Mouse (Mus musculus): ENCODE data around the gene Pjvk. TPM values are rescaled to one million over a fixed set of nuclear protein-coding genes. Genes with fewer than 3 reads are reported as not detected.
"Not testable (repeated sequence)": the region's sequence is repeated elsewhere in the genome, so short reads cannot be mapped to it uniquely, and the experiment has no call there.

Gene Pjvk
- polyA plus RNA-seq, 1 experiment from 2014 or later: 0.31 TPM

DNA sequence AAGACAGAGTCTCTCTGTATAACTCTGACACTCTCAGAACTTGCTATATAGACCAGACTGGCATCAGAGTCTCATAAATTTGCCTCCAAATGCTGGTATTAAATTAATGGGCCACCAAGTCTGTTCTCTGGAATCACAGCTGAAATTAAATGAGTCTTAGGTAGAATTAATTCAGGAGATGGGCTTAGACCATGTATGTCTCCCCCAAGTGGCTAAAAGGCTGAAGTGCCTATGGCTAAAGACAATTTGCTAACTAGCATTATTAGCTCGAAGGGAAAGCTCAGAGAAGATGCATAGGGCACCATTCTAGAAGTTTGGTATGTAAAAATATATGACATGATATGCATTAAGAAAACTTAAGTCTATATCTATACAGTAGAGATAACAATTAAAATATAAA is 30.2 kb upstream of the Pjvk start:
- TF ChIP-seq CTCF (IDR thresholded peaks at IDR 0.05; ENCODE audit: low read depth): peak; percentile 81
- H3K9me3 ChIP-seq (ENCODE audit: control insufficient read depth): no peaks in the 10 kb centered on the region
- H3K9ac ChIP-seq (ENCODE audit: low read depth, low read length): no peak overlapping the region
- no peak overlapping the region for H3K27ac ChIP-seq (ENCODE audit: low read depth, low read length)
- H3K4me1 ChIP-seq (replicated peaks; ENCODE audit: control insufficient read depth, insufficient read depth, low read length): no peaks in the 10 kb centered on the region
- H3K36me3 ChIP-seq (ENCODE audit: control insufficient read depth, insufficient read depth): no peaks in the 10 kb centered on the region
- no peaks in the 10 kb centered on the region for H3K27me3 ChIP-seq (replicated peaks; ENCODE audit: control insufficient read depth, insufficient read depth, low read length)
- no peak for ATAC-seq
- WGBS: 15% methylated on average over 1 of the region's 1 CpGs
- H3K4me2 ChIP-seq (replicated peaks; ENCODE audit: low read depth): no peak overlapping the region
- no peak overlapping the region for H3K4me3 ChIP-seq (ENCODE audit: low read depth, low read length)

DNA sequence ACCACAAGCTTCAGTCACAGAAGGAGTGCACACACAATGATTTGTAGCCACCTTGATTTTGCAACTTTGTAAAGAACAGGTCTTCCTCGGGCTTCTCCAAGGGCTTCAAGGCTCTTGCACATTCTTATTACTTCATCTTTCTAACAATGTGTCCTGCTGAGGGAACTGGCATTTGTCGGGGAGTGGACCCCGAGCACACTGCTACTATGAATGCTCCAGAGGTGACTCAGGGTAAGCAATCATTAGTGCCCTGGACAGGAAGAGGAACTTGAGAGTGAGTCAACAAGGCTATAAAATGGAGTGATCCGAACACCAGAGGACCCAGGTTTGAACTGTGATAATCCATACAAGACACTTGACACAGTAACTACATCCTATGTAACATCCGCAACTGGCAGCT is 28.1 kb upstream of the Pjvk start:
- Histone ChIP-seq H3K36me3 (ENCODE audit: control insufficient read depth, insufficient read depth) (0 out of 2 replicates have a peak, but pooled peaks cover 10% of the 10 kb centered on the region), H3K27ac (ENCODE audit: low read depth, low read length) (no peak overlapping the region), H3K9me3 (ENCODE audit: control insufficient read depth) (no peaks in the 10 kb centered on the region), H3K9ac (ENCODE audit: low read depth, low read length) (no peak overlapping the region), H3K4me3 (ENCODE audit: low read depth, low read length) (no peak overlapping the region), H3K27me3 (replicated peaks; ENCODE audit: control insufficient read depth, insufficient read depth, low read length) (no peaks in the 10 kb centered on the region), H3K4me1 (replicated peaks; ENCODE audit: control insufficient read depth, insufficient read depth, low read length) (no peaks in the 10 kb centered on the region), H3K4me2 (replicated peaks; ENCODE audit: low read depth) (no peak overlapping the region)
- TF ChIP-seq CTCF (IDR thresholded peaks at IDR 0.05; ENCODE audit: low read depth): no peak
- no peak for ATAC-seq
- WGBS: 67% methylated on average over 5 of the region's 5 CpGs

DNA sequence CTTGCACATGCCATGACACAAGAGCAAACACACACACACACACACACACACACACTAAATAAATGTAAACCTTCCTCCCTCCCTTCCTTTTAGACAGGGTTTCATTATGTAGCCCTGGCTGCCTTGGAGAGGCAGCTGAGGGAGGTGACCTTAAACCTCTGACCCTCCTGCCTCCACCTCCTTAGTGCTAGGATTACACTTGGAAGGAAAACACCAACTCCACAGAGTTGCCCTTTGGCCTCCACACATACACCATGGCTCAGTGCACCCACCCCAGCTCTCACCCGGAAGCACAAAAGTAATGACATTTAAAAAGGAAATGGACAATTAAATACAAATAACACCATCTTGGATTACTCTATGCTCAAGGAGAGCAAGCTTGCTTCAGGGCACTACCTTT is 26.6 kb upstream of the Pjvk start:
- Histone ChIP-seq H3K27me3 (replicated peaks; ENCODE audit: control insufficient read depth, insufficient read depth, low read length) (no peaks in the 10 kb centered on the region), H3K36me3 (ENCODE audit: control insufficient read depth, insufficient read depth) (peaks cover 18% of the 10 kb centered on the region; the same call in 1 of the 2 replicates), H3K4me3 (ENCODE audit: low read depth, low read length) (no peak overlapping the region), H3K27ac (ENCODE audit: low read depth, low read length) (no peak overlapping the region), H3K4me2 (replicated peaks; ENCODE audit: low read depth) (no peak overlapping the region), H3K4me1 (replicated peaks; ENCODE audit: control insufficient read depth, insufficient read depth, low read length) (no peaks in the 10 kb centered on the region), H3K9ac (ENCODE audit: low read depth, low read length) (no peak overlapping the region), H3K9me3 (ENCODE audit: control insufficient read depth) (no peaks in the 10 kb centered on the region)
- WGBS: 39% methylated on average over 1 of the region's 1 CpGs
- ATAC-seq: 0 out of 2 replicates have a peak, but pooled peaks have one; percentile 52
- no peak for TF ChIP-seq CTCF (IDR thresholded peaks at IDR 0.05; ENCODE audit: low read depth)

- not testable (repeated sequence) for H3K9ac ChIP-seq (ENCODE audit: low read depth, low read length); H3K9me3 ChIP-seq (ENCODE audit: control insufficient read depth); H3K4me2 ChIP-seq (replicated peaks; ENCODE audit: low read depth); H3K27ac ChIP-seq (ENCODE audit: low read depth, low read length); H3K4me1 ChIP-seq (replicated peaks; ENCODE audit: control insufficient read depth, insufficient read depth, low read length); H3K4me3 ChIP-seq (ENCODE audit: low read depth, low read length); ATAC-seq; H3K27me3 ChIP-seq (replicated peaks; ENCODE audit: control insufficient read depth, insufficient read depth, low read length)
- WGBS: 84% methylated on average over 2 of the region's 2 CpGs
- H3K36me3 ChIP-seq (ENCODE audit: control insufficient read depth, insufficient read depth): peaks cover 19% of the 10 kb centered on the region; the same call in 1 of the 2 replicates
Measured at GRCm38 (mm10) chr2:76622316-76622715, 26.0 kb upstream of the Pjvk start.

GRCm38 (mm10) chr2:76630293-76630692 is 18.0 kb upstream of the Pjvk start:
- TF ChIP-seq CTCF (IDR thresholded peaks at IDR 0.05; ENCODE audit: low read depth): no peak
- H3K27ac ChIP-seq (ENCODE audit: low read depth, low read length): no peak overlapping the region
- H3K4me1 ChIP-seq (replicated peaks; ENCODE audit: control insufficient read depth, insufficient read depth, low read length): no peaks in the 10 kb centered on the region
- H3K27me3 ChIP-seq (replicated peaks; ENCODE audit: control insufficient read depth, insufficient read depth, low read length): no peaks in the 10 kb centered on the region
- WGBS: 89% methylated on average over 12 of the region's 12 CpGs
- no peak overlapping the region for H3K4me2 ChIP-seq (replicated peaks; ENCODE audit: low read depth)
- H3K9me3 ChIP-seq (ENCODE audit: control insufficient read depth): no peaks in the 10 kb centered on the region
- no peak overlapping the region for H3K4me3 ChIP-seq (ENCODE audit: low read depth, low read length)
- H3K9ac ChIP-seq (ENCODE audit: low read depth, low read length): no peak overlapping the region
- no peak for ATAC-seq
- H3K36me3 ChIP-seq (ENCODE audit: control insufficient read depth, insufficient read depth): peaks cover 38% of the 10 kb centered on the region

DNA sequence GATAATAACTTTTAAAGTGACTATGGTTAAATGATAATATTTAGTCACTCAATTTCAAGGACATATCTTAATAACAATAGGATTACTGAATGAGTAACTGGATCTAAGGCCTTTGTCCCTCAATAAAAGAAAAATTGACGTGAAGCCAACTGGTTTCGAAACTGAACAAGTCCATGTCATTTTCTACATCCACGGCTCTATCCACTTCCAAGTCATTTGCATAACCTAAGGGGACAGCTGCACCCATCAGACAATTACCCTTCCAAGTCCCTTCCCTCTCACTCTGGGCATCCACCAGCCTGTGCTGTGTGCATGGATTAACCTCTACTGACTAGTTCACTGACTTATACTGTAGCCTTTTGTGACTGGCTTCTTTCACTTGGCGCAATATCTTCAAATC is 16.7 kb upstream of the Pjvk start:
- peak; percentile 47; the same call in 1 of the 2 replicates for ATAC-seq
- WGBS: 65% methylated on average over 4 of the region's 4 CpGs
- Histone ChIP-seq H3K27ac (ENCODE audit: low read depth, low read length) (no peak overlapping the region), H3K9ac (ENCODE audit: low read depth, low read length) (no peak overlapping the region), H3K4me3 (ENCODE audit: low read depth, low read length) (no peak overlapping the region), H3K4me1 (replicated peaks; ENCODE audit: control insufficient read depth, insufficient read depth, low read length) (no peaks in the 10 kb centered on the region), H3K4me2 (replicated peaks; ENCODE audit: low read depth) (no peak overlapping the region), H3K9me3 (ENCODE audit: control insufficient read depth) (no peaks in the 10 kb centered on the region), H3K36me3 (ENCODE audit: control insufficient read depth, insufficient read depth) (peaks cover 43% of the 10 kb centered on the region), H3K27me3 (replicated peaks; ENCODE audit: control insufficient read depth, insufficient read depth, low read length) (no peaks in the 10 kb centered on the region)
- TF ChIP-seq CTCF (IDR thresholded peaks at IDR 0.05; ENCODE audit: low read depth): no peak

DNA sequence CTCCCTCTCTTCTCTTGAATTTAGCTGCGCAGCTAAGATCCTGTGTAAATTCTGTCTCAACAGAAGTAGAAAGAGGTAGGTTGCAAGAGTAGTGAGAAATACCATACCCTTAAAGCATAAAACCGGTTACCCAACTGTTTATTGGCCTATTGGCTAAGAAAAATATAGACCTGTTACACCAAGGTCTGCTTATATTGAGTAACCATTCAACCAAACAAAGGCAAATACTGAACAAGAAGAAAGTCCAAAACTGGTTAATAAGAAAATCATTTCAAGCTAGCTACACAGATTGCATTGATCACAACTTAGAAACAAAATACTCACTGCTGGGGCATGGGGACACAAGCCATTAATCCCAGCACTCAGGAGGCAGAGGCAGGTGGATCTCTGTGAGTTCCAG is 8.6 kb upstream of the Pjvk start:
- no peaks in the 10 kb centered on the region for H3K9me3 ChIP-seq (ENCODE audit: control insufficient read depth)
- H3K4me1 ChIP-seq (replicated peaks; ENCODE audit: control insufficient read depth, insufficient read depth, low read length): no peaks in the 10 kb centered on the region
- peaks cover 41% of the 10 kb centered on the region for H3K36me3 ChIP-seq (ENCODE audit: control insufficient read depth, insufficient read depth)
- no peak overlapping the region for H3K9ac ChIP-seq (ENCODE audit: low read depth, low read length)
- no peak for ATAC-seq
- H3K27ac ChIP-seq (ENCODE audit: low read depth, low read length): no peak overlapping the region
- no peak for TF ChIP-seq CTCF (IDR thresholded peaks at IDR 0.05; ENCODE audit: low read depth)
- H3K27me3 ChIP-seq (replicated peaks; ENCODE audit: control insufficient read depth, insufficient read depth, low read length): no peaks in the 10 kb centered on the region
- WGBS: 89% methylated on average over 2 of the region's 2 CpGs
- no peak overlapping the region for H3K4me3 ChIP-seq (ENCODE audit: low read depth, low read length)
- H3K4me2 ChIP-seq (replicated peaks; ENCODE audit: low read depth): no peak overlapping the region

All from intestine, postnatal 0 days (tissue).